15 mouse cellular contexts compared by ENCODE assay signal in genomic region chr4:137752471-137752870, GRCm38 (mm10). TPM values are rescaled to one million over a fixed set of nuclear protein-coding genes. Genes with fewer than 3 reads are reported as not detected.
A peak's percentile ranks its signal among the peaks of the same experiment; 100 is the strongest.
DNase-seq lines count a peak whose midpoint lies in the region; ATAC-seq and TF ChIP-seq lines count a peak whose summit lies in the region.
"Had no signal": no experiment of that assay in that cellular context is flagged by ENCODE, and none has a peak within 500 bp of the region (broad histone marks: within the 10 kb centered on the region; RNA-seq: fewer than 3 reads in every experiment).

No protein-coding gene starts in this region.

- H3K27me3 ChIP-seq in heart, embryonic 12.5 days (replicated peaks) = peaks cover 10% of the 10 kb centered on the region; the same call in 1 of the 2 replicates
- no peaks in the 10 kb centered on the region for H3K27me3 ChIP-seq in embryonic facial prominence, embryonic 13.5 days
- H3K27me3 ChIP-seq in liver, embryonic 14.5 days (ENCODE audit: control insufficient read depth, insufficient read depth, low read length) = peaks cover 3% of the 10 kb centered on the region; the same call in 1 of the 2 replicates
- H3K27me3 ChIP-seq in forebrain, embryonic 13.5 days = no peaks in the 10 kb centered on the region

- H3K9ac ChIP-seq in heart, embryonic 12.5 days = no peak overlapping the region
- H3K9ac ChIP-seq in embryonic facial prominence, embryonic 13.5 days = peak overlapping the region; percentile 36; the same call in 1 of the 2 replicates
- H3K9ac ChIP-seq in liver, embryonic 14.5 days (replicated peaks) = peak overlapping the region; percentile 90
- no peak overlapping the region for H3K9ac ChIP-seq in forebrain, embryonic 13.5 days
- H3K9ac ChIP-seq: heart, embryonic 15.5 days; lung, embryonic 14.5 days had no signal

- intact Hi-C loops in heart, postnatal 10 days (cut with DNase I) = no loop called here

- WGBS in heart, embryonic 12.5 days = 72% methylated on average over 15 of the region's 15 CpGs
- 48% methylated on average over 15 of the region's 15 CpGs for WGBS in embryonic facial prominence, embryonic 13.5 days
- 37% methylated on average over 15 of the region's 15 CpGs for WGBS in liver, embryonic 14.5 days (ENCODE audit: insufficient replicate concordance)
- WGBS in forebrain, embryonic 13.5 days = 86% methylated on average over 15 of the region's 15 CpGs

- TF ChIP-seq EP300 in liver, embryonic 14.5 days (IDR thresholded peaks at IDR 0.05; ENCODE audit: low read depth) = no peak

- H3K4me2 ChIP-seq in heart, embryonic 12.5 days = peak overlapping the region; percentile 26
- H3K4me2 ChIP-seq in embryonic facial prominence, embryonic 13.5 days = peak overlapping the region; percentile 16; the same call in 1 of the 2 replicates
- peak overlapping the region; percentile 76 for H3K4me2 ChIP-seq in liver, embryonic 14.5 days (ENCODE audit: low read depth)
- no peak overlapping the region for H3K4me2 ChIP-seq in forebrain, embryonic 13.5 days
- H3K4me2 ChIP-seq: heart, embryonic 15.5 days; lung, embryonic 14.5 days had no signal

- DNase-seq in heart, postnatal 10 days = no peak
- DNase-seq in c-Kit-negative CD71-positive TER-119-positive erythroid progenitor cells, embryonic 14.5 days (ENCODE audit: low read depth, low spot score) = peak; percentile 59
- DNase-seq in liver, embryonic 14.5 days (ENCODE audit: low read depth in 3 of 3, low spot score in 3 of 3) = peak; percentile 45 to 68 (median 52)
- DNase-seq in layer of hippocampus, adult 9-10 months (ENCODE audit: low spot score) = no peak
- DNase-seq: cerebellum, adult 11-12 months; gastrocnemius, postnatal 36 days; midbrain, embryonic 14.5 days; retina, postnatal 1 day had no signal

- H3K27ac ChIP-seq in heart, embryonic 12.5 days (ENCODE audit: poor library complexity, severe bottlenecking) = peak overlapping the region; percentile 50; the same call in 1 of the 2 replicates
- H3K27ac ChIP-seq in embryonic facial prominence, embryonic 13.5 days = peak overlapping the region; percentile 68; the same call in 1 of the 2 replicates
- peak overlapping the region; percentile 100 for H3K27ac ChIP-seq in liver, embryonic 14.5 days
- H3K27ac ChIP-seq in forebrain, embryonic 13.5 days = no peak overlapping the region
- H3K27ac ChIP-seq: heart, embryonic 15.5 days; macrophage had no signal

- TF ChIP-seq CTCF in liver, embryonic 14.5 days (IDR thresholded peaks at IDR 0.05; ENCODE audit: low read depth) = no peak

- no peaks in the 10 kb centered on the region for H3K36me3 ChIP-seq in heart, embryonic 12.5 days
- peaks cover 8% of the 10 kb centered on the region for H3K36me3 ChIP-seq in embryonic facial prominence, embryonic 13.5 days
- H3K36me3 ChIP-seq in liver, embryonic 14.5 days (replicated peaks; ENCODE audit: control insufficient read depth, insufficient read depth, low read depth) = no peaks in the 10 kb centered on the region
- H3K36me3 ChIP-seq in forebrain, embryonic 13.5 days (ENCODE audit: poor library complexity, severe bottlenecking) = no peaks in the 10 kb centered on the region
- H3K36me3 ChIP-seq: G1E; heart, embryonic 15.5 days had no signal

- ATAC-seq in heart, embryonic 12.5 days (ENCODE audit: insufficient number of reproducible peaks, low FRiP score) = peak; percentile 19; the same call in 1 of the 2 replicates
- ATAC-seq in embryonic facial prominence, embryonic 13.5 days (ENCODE audit: insufficient number of reproducible peaks, insufficient read depth, low FRiP score, low TSS enrichment, low read depth) = 0 out of 2 replicates have a peak, but pooled peaks have one; percentile 44
- peak; percentile 32 for ATAC-seq in liver, embryonic 14.5 days (ENCODE audit: insufficient read depth)
- ATAC-seq in forebrain, embryonic 13.5 days = no peak

- H3K9me3 ChIP-seq in heart, embryonic 12.5 days (replicated peaks) = no peaks in the 10 kb centered on the region
- no peaks in the 10 kb centered on the region for H3K9me3 ChIP-seq in embryonic facial prominence, embryonic 13.5 days
- H3K9me3 ChIP-seq in liver, embryonic 14.5 days (ENCODE audit: control insufficient read depth, low read length) = no peaks in the 10 kb centered on the region
- no peaks in the 10 kb centered on the region for H3K9me3 ChIP-seq in forebrain, embryonic 13.5 days (replicated peaks)
- H3K9me3 ChIP-seq: G1E; heart, embryonic 15.5 days had no signal

- H3K4me1 ChIP-seq in heart, embryonic 12.5 days (replicated peaks) = peaks cover 30% of the 10 kb centered on the region
- H3K4me1 ChIP-seq in embryonic facial prominence, embryonic 13.5 days = peaks cover 69% of the 10 kb centered on the region
- peaks cover 39% of the 10 kb centered on the region in 2 experiments for H3K4me1 ChIP-seq in liver, embryonic 14.5 days (replicated peaks; ENCODE audit: control insufficient read depth in 2 of 2, insufficient read depth in 2 of 2, low read length in 1 of 2)
- 0 out of 2 replicates have a peak, but pooled peaks cover 7% of the 10 kb centered on the region for H3K4me1 ChIP-seq in forebrain, embryonic 13.5 days

- no peak overlapping the region for H3K4me3 ChIP-seq in heart, embryonic 12.5 days
- no peak overlapping the region for H3K4me3 ChIP-seq in embryonic facial prominence, embryonic 13.5 days
- peak overlapping the region; percentile 51 to 55 for H3K4me3 ChIP-seq in liver, embryonic 14.5 days (ENCODE audit: insufficient read depth in 1 of 2, low read depth in 2 of 2, low read length in 2 of 2)
- no peak overlapping the region for H3K4me3 ChIP-seq in forebrain, embryonic 13.5 days
- H3K4me3 ChIP-seq: heart, embryonic 15.5 days had no signal

RNA-seq across cellular contexts. Expression of gene Alpl, which starts 43.7 kb away (rescaled TPM):
- 1.7 and 2.2 TPM in 2 replicates for polyA plus RNA-seq in heart, embryonic 12.5 days (2016; fragmentation: Nextera tagmentation; extraction: Ambion mirVana)
- 10 to 100 TPM; 40.4 to 61.8 TPM for total RNA-seq in heart, postnatal 10 days (2021)
- polyA plus RNA-seq in embryonic facial prominence, embryonic 13.5 days (2015; fragmentation: Nextera tagmentation; extraction: Ambion mirVana) = 110 and 122 TPM in 2 replicates
- 4.6 and 5.1 TPM in 2 replicates for polyA plus RNA-seq in liver, embryonic 14.5 days (2012; rRNA removed)
- 5.1 and 6.1 TPM in 2 replicates for polyA plus RNA-seq in liver, embryonic 14.5 days (2014; fragmentation: Nextera tagmentation; extraction: Ambion mirVana)
- polyA plus RNA-seq in forebrain, embryonic 13.5 days (2015; fragmentation: Nextera tagmentation; extraction: Ambion mirVana) = 10.5 and 11.2 TPM in 2 replicates
- total RNA-seq: G1E had no signal
- polyA plus RNA-seq: G1E, macrophage had no signal

Comparison
In these comparisons a context has a peak if more than half of its experiments do, and no peak if none do; other contexts are left out.
1. H3K4me3 ChIP-seq: peak in liver, embryonic 14.5 days (2 of 2); none in heart, embryonic 12.5 days (single experiment), embryonic facial prominence, embryonic 13.5 days (single experiment) and forebrain, embryonic 13.5 days (single experiment).
2. H3K9ac ChIP-seq: peak in embryonic facial prominence, embryonic 13.5 days (single experiment) and liver, embryonic 14.5 days (single experiment); none in heart, embryonic 12.5 days (single experiment) and forebrain, embryonic 13.5 days (single experiment).
3. DNase-seq: peak in c-Kit-negative CD71-positive TER-119-positive erythroid progenitor cells, embryonic 14.5 days (single experiment) and liver, embryonic 14.5 days (3 of 3); none in heart, postnatal 10 days (0 of 2) and layer of hippocampus, adult 9-10 months (single experiment).